Mouse (Mus musculus) kidney, adult 2 months (tissue): ENCODE measurements around the gene Fkbpl.

Experiments used
- CTCF ChIP-seq: fragments of 200-500 bp; conservative IDR thresholded peaks from 2 replicates; pipeline ENCODE4 v1.5.1; 2011; ENCODE audit warnings: low read depth, mild to moderate bottlenecking, control low read depth, low read length, moderate library complexity, mixed read lengths; ENCODE audit not compliant: insufficient read depth, insufficient read length
- POLR2A ChIP-seq: fragments of 200-500 bp; IDR thresholded peaks from one replicate; pipeline ENCODE4 v1.6.1; 2011; ENCODE audit warnings: low read depth, low read length, control low read depth

- TF ChIP-seq POLR2A (no peak), CTCF (no peak)
These were observed 33.5 kb upstream of the Fkbpl start for GRCm38 (mm10) chr17:34611050-34611449.
